20 mouse cellular contexts compared by ENCODE assay signal in the genomic region with DNA sequence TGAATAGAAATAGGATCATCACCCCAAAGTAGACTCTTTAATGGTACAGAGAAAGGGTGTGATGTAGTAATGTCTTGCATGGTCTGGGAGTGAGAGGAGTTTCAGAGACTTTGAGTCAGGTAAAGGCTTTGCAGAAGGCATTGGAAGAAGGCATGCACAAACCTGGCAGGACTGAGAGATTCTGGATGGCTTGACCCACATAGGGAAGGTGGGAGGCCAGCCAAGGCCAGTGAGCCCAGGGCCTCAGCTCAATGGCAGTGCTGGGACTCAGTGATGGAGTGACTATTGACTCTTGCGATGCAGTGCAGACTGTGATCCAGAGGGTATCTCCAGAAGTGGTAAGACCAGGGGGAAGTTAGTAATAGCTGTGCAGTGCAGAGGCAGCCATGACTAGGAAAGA.
"Had no signal": no experiment of that assay in that cellular context is flagged by ENCODE, and none has a peak within 500 bp of the region (broad histone marks: within the 10 kb centered on the region; RNA-seq: fewer than 3 reads in every experiment).

No protein-coding gene starts in this region.

- ATAC-seq: liver, postnatal 0 days; lung, postnatal 0 days; midbrain, embryonic 15.5 days had no signal

- H3K36me3 ChIP-seq: kidney, embryonic 15.5 days; limb, embryonic 12.5 days; limb, embryonic 15.5 days; midbrain, embryonic 15.5 days; neural tube, embryonic 12.5 days; neural tube, embryonic 15.5 days had no signal

- H3K27me3 ChIP-seq: kidney, embryonic 15.5 days; limb, embryonic 12.5 days; limb, embryonic 15.5 days; megakaryocyte, embryonic 14.5 days; midbrain, embryonic 15.5 days; neural tube, embryonic 12.5 days; neural tube, embryonic 15.5 days had no signal

- DNase-seq: kidney, postnatal 10 days; kidney, postnatal 36 days; layer of hippocampus, postnatal 36 days; left cerebral cortex, postnatal 4 days; liver, postnatal 0 days; lung, embryonic 14.5 days; lung, postnatal 36 days; thymus, adult 18-20 months; thymus, postnatal 36 days had no signal

- H3K9me3 ChIP-seq: kidney, embryonic 15.5 days; limb, embryonic 12.5 days; limb, embryonic 15.5 days; midbrain, embryonic 15.5 days; neural tube, embryonic 12.5 days; neural tube, embryonic 15.5 days had no signal

- H3K4me3 ChIP-seq: kidney, embryonic 15.5 days; limb, embryonic 12.5 days; limb, embryonic 15.5 days; megakaryocyte, embryonic 14.5 days; midbrain, embryonic 15.5 days; neural tube, embryonic 12.5 days; neural tube, embryonic 15.5 days had no signal

- H3K4me2 ChIP-seq: kidney, embryonic 15.5 days; limb, embryonic 12.5 days; limb, embryonic 15.5 days; liver, embryonic 11.5 days; lung, embryonic 14.5 days; midbrain, embryonic 11.5 days; midbrain, embryonic 15.5 days; neural tube, embryonic 12.5 days; neural tube, embryonic 15.5 days had no signal

- H3K9ac ChIP-seq: kidney, embryonic 15.5 days; limb, embryonic 12.5 days; limb, embryonic 15.5 days; liver, embryonic 14.5 days; liver, postnatal 0 days; lung, embryonic 14.5 days; midbrain, embryonic 15.5 days; neural tube, embryonic 12.5 days; neural tube, embryonic 15.5 days had no signal

- H3K27ac ChIP-seq: kidney, embryonic 15.5 days; limb, embryonic 12.5 days; limb, embryonic 15.5 days; liver, embryonic 14.5 days; midbrain, embryonic 15.5 days; neural tube, embryonic 12.5 days; neural tube, embryonic 15.5 days had no signal

- H3K4me1 ChIP-seq: kidney, embryonic 15.5 days; limb, embryonic 12.5 days; limb, embryonic 15.5 days; megakaryocyte, embryonic 14.5 days; midbrain, embryonic 15.5 days; neural tube, embryonic 12.5 days had no signal
